Mouse (Mus musculus): ENCODE results near the gene Gstm4.

- TF ChIP-seq CTCF (IDR thresholded peaks at IDR 0.05; ENCODE audit: extremely low read depth, insufficient read depth, low read length) (no peak), POLR2A (IDR thresholded peaks at IDR 0.05; ENCODE audit: extremely low read depth, insufficient read depth, low read length) (no peak)
Measured at GRCm38 (mm10) chr3:108062648-108063047, 18.0 kb upstream of the Gstm4 start.

All from cortical plate, adult 2 months (tissue).